Mouse (Mus musculus): ENCODE data around the gene Evi5.

DNA sequence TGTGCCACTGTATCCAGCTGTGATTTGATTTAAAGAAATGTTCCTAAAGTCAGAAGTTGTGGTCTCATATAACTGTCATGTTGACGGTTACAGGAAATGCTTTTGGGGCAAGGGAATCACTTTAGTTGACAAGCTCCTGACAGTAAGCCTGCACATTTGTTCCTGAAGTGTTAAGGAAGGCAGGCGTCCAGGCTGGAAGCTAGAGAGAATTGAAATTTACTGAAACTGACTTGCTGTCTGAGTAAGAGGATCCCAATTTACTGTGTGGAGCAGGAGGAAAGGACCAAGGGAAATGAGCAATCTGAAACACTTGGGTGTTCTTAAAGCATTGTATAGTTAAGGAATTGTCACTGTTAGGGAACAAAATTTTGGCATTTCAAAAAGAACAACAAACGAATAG, 155.7 kb downstream of the Evi5 start:
- no peak for TF ChIP-seq POLR2A (IDR thresholded peaks at IDR 0.05; ENCODE audit: low read depth, low read length)
- no peak for TF ChIP-seq CTCF (IDR thresholded peaks at IDR 0.05; ENCODE audit: extremely low read depth, insufficient read depth, insufficient read length, insufficient replicate concordance)
